Mouse (Mus musculus) right cerebral cortex, adult 2 months (tissue): ENCODE data around the gene Ttc28.
A peak's percentile ranks its signal among the peaks of the same experiment; 100 is the strongest.

ENCODE experiments used
- DNase-seq, 2 experiments: peaks; one replicate each; pipeline ENCODE4 v3.0.0; 2021 to 2022; ENCODE audit warnings: low spot score in 2 of 2

Ttc28 gene

DNA sequence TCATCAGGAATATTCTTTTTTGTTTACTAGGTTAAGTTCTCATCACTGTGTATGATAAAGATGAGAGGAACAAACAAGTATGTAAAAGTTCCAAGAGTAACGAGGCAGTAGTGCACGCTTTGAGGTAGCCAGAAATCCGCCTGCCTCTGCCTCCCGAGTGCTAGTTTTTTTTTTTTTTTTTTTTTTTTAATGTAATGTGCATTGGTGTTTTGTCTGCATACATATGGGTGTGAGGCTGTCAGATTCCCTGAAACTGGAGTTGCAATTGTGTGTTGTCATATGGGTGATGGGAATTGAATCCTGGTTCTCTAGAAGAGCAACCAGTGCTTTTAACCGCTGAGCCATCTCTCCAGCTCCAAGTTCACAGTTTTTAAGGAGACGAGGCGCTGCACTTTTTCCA lies 561 bp upstream of the Ttc28 start:
- no peak for DNase-seq

DNA sequence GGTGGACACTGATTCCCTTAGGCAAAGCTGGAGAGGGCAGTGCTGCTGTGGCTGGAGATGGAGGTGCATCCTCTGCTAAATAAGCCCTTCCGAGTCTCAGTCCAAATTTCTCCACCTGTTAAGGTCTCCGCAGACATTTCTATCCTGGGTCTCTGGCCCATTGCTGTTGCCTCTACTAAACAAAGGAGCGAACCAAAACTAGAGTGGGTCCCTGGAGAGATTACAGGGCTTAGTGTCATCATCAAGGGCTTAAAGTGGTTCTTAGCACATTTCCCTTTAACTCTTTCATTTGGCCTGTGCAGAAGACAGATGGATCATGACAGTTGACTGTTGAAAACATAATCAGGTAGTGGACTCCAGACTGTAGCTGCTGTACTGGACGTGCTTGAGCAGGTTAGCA lies 9.0 kb downstream of the Ttc28 start:
- DNase-seq, result no peak

DNA sequence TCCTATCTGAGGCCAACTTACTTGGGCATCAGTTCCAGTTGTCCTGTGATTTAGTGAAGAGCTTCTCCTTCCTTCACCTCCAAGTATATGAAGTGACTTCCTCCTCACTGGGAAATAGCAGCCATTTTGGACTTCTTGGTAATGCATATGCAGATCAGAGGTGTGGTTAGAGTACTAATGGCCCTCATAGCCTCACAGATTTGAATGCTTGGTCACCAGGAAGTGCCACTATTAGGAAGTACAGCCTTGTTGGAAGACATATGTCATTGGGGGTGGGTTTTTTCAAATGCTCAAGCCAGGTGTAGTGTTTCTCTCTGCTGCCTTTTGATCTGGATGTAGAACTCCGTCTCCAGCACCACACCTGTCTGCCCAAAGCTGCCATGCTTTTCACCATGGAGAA lies 10.3 kb downstream of the Ttc28 start:
- DNase-seq, result no peak

DNA sequence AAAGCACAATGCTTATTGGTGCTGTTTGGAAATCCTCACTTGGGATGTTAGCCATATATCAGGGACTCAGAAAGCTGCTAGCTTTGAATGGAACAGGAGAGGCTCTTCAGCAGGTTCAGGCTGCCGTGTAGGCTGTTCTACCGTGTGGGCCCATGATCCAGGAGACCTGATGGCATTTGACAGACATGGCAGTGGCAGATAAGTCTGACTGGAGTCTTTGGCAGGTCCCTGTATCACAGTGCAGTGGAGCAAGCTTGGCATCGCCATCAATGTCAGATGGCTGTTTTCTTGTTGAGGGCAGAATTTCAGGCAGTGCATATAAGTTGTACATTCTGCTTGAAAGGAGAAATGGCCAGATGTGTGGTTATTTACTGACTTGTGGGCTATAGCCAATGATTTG lies 11.0 kb downstream of the Ttc28 start:
- DNase-seq, result no peak

DNA sequence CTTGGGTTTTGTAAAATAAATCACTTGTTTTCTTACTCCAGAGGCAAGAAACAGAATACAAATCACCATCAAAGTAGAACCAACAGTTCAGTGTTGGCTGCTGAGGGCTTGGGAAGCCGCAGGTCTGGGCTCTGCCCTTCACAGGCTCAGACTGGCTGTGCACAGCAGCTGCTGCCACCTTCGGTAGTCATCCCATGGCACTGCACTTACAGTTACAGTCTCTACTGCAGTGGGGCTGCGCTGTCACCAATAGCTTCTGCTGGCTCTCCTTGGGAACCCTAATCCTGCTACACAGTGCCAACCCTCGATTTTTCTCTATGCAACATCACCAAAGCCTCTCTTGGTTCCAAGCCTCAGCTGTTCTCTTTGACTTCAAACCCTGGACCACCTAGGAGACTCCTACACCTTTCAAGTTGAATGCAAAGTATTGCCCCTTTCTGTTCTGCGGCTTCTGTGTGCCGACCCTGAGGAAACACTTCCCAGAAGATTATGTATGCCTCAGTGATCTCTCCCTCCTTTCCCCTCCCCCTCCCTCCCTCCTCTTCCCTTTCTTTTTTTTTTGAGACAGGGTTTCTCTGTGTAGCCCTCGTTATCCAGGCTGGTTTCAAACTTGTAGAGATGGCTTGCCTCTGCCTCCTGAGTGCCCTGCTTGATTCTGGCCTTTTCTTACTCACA lies 17.6 kb downstream of the Ttc28 start:
- DNase-seq, result no peak

DNA sequence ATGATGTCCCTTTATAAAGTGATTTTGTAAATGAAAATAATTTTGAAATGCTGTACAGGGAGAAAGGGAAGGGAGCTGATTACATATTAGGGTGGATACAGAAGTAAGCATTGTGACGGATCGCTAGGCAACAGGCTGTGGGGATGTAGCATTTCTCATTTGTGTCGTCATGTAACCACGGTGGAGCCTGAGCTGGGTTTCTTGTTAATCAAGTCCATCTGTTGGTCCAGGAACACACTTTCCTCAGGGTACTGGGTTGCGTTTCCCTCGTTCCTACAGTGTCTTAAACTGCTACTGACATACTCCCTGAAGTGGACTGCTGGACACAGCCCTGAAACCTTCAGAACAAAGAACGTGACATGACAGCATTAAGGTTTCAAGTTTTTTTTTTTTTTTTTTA lies 18.6 kb downstream of the Ttc28 start:
- no peak for DNase-seq

DNA sequence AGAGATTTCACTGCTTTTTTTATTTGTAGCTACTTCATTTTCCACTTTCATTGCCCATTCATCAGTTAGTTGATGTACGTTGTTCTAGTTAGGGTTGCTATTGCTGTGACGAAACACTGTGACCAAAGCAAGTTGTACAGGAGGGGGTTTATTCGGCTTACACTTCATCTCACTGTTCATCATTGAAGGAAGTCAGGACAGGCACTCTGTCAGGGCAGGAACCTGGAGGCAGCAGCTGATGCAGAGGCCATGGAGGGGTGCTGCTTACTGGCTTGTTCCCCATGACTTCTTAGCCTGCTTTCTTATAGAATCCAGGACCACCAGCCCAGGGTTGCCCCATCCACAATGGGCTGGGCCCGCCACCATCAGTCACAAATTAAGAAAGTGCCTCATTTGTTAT lies 19.2 kb downstream of the Ttc28 start:
- DNase-seq, result no peak

DNA sequence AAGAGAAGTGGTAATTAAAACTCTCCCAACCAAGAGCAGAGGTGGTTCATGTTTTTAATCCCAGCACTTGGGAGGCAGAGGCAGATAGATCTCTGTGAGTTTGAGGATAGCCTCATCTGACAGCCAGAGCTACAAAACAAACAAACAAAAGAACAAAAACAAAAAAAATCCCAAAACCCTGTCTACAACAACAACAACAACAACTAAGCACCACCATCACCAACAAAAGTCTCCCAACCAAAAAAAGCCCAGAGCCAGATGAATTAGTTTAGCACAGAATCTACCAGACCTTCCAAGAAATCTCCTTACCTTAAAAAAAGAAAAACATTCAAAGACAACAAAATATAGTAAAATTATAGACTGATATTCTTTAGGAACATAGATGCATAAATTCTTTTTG lies 20.7 kb downstream of the Ttc28 start:
- DNase-seq, result no peak

DNA sequence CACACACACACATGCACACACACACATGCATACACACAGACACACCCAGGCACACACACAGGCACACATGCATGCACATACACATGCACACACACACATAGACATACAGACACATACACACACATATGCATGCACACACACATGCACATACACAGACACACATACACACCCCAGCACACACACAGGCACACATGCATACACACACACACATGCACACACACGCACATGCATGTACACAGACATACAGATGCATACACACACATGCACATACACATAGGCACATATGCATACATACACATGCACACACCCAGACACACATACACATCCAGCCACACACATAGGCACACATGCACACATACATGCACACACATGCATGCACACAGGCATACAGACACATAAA lies 27.1 kb downstream of the Ttc28 start:
- DNase-seq, result no peak

DNA sequence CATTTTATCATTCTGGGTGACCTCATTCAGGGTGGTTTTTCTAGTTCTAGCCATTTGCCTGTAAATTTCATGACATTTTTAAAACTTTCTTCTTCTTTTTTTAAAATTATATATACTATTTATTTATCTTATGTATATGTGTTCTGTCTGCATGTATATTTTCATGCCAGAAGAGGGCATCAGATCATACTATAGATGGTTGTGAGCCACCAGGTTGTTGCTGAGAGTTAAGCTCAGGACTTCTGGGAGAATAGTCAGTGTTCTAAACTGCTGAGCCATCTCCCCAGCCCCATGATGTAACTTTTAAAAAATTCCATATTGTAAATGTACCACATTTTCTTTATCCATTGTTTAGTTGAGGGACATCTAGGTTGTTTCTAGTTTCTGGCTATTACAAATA lies 29.3 kb downstream of the Ttc28 start:
- DNase-seq, result no peak

DNA sequence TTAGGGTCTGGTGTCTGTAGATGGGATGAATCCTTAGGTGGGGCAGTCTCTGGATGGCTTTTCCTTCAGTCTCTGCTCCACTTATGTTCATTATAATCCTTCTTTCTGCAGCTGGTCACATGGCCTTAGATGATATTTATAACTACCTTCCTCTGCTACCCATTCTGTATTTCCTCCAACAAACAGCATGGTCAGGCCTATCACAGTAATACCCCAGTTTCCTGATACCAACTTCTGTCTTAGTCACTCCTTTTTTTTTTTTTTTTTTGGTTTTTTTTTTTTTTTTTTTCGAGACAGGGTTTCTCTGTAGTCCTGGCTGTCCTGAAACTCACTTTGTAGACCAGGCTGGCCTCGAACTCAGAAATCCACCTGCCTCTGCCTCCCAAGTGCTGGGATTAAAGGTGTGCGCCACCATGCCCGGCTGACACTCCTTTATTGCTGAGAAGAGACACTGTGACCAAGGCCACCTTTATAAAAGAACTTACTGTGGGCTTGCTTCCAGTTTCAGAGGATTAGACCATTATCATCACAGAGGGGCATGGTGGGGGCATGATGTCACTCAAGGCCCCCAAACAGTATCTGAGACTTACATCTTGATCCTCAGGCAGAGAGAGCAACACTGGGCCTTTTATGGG lies 30.5 kb downstream of the Ttc28 start:
- DNase-seq, result no peak

DNA sequence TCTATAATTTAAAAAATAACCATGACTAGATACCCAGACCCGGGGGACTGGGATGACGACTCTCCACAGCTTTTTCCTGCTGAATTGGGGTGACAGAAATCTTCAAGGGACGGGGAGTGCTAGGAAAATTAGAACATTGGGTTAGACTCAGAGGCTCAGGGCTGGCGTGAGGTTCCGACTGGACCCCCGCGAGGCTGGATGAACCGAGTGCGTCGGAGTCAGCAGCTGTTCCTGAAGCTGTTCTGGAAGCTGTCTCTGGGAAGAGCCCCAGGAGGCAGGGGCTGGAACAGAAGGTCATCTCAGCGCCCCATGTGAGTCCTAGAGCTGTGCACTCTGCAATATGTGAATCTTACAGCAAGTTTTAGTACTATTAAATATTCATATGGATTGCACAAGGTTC lies 35.3 kb downstream of the Ttc28 start:
- DNase-seq, result no peak

DNA sequence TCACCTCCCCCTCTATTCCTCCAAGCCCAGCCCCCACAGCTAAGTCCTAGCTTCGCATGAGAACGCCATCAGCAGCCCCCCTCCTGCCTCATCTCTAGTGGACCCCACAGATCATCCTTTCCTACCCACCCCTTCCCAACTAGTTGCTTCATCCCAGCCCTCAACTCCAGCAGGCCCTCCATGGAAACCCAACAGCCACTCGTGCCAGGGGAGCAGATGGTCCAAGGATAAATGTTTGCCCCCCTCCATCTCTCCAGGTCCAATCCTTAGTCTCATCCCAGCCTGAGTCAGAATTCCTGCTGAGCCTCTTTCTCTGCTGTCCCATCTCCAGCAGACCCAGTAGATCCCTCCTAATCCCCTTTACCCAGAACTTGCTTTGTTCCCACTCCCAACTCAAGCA lies 36.6 kb downstream of the Ttc28 start:
- no peak for DNase-seq

DNA sequence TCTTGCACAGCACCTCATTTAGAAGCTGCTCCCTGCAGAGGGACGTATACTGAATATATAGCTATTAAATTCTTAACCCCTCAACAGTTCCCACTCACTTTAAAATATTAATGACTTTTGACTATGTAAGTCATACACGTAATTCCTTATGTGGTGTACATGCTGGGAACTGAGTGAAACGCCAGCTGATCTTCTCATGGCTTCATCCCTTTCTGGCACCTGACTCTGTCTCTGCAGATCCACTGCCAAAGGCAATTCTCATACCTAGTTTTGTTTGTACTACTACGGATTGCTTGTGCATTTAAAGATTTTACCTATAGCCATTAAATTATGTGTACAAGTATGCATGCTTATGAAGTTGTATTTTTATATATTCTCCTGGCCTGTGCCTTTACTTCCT lies 39.9 kb downstream of the Ttc28 start:
- DNase-seq, result no peak

DNA sequence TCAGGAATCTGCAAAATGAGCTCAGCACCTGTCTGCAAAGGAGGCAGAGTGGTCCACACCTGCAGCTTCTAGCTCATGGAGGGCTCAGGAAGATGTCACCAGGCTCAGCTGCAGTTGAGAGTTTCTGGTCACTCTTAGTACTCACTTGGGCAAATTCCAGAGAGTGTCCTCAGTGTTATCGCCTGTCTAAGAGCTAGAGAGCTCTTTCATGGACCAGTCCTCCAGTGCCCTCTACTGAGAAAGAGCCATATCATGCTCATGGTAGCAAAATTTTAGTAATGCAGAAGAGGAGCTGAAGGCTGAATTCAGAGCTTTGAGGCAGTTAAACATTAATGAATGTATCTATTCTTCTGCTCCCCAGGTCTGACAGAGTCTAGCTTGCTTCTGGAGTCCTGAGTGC lies 43.7 kb downstream of the Ttc28 start:
- DNase-seq, result peak; percentile 23 to 26

DNA sequence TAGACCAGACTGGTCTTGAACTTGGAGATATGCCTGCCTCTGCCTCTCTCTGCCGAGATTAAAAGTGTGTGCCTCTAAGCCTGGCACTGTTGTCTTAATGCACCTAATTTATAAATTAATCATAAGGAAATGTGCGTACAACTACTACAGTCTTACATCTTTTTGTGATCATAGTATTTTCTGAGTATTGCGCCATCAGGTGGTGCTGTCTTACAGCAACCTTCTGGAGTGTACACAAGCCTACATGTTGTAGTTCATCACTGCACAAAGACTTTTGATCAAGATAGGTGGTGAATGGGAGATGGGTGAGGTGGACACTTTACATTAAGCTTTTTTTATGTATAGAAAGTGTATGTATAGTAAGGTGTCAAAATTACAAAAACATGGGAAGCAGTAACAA lies 45.0 kb downstream of the Ttc28 start:
- DNase-seq, result no peak

DNA sequence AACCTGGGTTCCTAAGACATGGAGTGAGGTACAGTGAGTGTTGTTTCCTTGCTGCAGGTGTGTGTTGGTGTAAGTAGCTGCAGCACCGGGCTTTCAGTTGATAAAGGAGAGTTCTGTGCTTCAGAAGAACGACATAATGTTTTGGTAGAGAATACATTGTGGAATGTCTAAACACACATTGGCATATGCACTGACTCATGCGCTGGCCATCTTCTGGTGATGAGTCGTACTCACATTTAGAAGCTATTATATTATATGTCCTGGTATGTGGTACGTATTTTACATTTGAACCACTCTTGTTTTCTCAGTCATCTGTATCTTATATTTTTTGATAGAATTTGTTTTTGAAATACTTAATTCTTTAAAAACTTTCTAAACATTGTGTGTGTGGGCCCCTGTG lies 46.2 kb downstream of the Ttc28 start:
- DNase-seq, result no peak

DNA sequence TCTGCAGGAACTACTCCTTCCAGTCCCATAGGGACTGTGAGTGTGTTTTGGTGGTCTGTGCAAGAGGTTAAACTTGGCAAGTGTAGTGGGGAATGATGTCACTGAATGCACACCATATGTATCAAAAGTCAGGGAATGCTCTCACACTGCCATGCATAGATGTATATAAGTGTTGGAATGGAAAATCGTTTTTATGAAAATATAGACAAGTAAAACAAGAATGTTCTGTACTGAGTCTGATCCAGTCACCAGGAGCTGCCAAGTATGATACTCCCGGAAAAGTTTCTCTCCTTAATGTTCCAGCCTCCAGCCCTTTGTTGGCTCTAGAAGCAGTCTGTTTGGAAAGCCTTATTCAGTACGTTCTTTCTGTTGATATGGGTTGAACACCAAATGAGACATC lies 48.7 kb downstream of the Ttc28 start:
- no peak for DNase-seq

DNA sequence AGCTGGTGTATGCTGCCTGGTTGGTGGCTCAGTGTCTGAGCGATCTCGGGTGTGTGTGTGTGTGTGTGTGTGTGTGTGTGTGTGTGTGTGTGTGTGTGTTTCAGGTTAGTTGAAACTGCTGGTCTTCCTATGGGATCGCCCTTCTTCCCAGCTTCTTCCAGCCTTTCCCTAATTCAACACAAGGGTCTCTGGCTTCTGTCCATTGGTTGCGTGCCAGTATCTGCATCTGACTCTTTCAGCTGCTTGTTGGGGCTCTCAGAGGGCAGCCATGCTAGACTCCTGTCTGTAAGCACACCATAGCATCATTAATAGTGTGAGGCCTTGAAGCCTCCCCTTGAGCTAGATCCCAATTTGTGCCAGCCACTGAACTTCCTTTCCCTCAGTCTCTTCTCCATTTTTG lies 49.7 kb downstream of the Ttc28 start:
- no peak for DNase-seq

DNA sequence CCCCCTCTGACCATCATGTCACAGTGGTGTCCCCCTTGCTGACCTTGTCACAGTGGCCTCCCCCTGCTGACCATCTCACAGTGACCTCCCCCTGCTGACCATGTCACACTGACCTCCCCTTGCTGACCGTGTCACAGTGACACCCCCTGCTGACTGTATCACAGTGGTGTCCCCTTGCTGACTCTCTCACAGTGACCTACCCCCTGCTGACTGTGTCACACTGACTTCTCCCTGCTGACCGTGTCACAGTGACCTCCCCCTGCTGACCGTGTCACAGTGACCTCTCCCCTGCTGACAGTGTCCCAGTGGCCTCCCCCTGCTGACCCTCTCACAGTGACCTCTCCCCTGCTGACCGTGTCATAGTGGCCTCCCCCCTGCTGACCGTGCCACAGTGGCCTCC lies 57.0 kb downstream of the Ttc28 start:
- no peak for DNase-seq

DNA sequence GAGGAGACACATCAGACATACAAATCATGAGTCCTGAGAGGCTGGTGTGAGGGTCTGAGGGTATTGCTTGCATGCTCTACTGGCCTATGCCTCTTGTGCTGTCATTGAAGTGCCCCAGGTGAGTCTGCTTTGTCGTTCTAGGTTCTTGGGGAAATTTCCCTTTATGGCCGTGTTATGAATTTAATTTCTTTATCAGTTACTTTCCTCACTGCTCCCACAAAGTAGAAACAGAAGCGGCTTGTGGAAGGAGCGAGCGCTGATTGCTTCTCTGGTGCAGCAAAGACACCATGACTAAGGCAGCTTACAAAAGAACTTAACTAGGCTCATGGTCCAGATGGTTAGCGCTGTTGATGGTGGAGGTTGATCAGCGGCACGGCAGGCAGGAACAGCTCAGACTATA lies 64.7 kb downstream of the Ttc28 start:
- no peak for DNase-seq

DNA sequence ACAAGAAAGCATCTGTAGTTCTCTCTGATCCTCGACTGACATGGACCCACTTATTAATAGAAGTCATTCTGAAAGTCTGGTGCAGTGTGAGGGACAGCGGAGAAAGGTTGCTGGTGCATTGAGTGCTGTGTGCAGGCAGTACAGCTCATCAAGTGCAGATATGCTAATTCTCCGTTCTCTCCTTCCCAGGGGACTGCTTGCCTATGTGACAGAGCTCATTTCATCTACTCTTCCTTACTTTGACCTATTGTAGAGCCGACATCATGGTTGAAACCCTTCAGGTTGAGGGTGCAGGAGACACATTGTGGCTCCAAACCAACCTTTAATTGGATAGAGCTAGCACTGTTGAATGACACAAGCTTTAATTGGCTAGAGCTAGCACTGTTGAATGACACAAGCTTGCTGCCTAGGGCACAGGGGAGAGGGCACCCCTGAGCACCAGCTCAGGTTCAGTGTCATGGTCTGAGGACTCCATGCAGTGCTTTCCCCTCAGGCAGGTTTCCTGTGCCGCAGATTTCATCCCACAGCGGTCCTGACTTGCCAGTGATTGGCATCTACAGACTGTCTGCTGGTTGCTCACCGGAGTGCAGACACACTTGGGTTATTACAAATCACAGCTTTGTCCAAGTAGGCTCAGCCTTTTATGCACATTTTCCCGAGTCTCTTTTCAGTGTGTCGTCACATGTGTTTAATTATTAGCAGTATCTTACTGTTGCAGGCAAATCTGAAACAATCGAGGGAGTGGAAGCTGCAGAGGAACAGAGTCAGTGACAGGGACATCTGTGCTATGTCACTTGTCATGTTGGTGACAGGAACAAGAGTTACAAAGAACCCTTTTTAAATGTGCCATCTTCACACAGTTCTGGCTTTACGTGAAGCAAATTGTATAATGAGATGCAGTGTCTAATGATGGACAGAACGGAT lies 69.1 kb downstream of the Ttc28 start:
- DNase-seq, result no peak

DNA sequence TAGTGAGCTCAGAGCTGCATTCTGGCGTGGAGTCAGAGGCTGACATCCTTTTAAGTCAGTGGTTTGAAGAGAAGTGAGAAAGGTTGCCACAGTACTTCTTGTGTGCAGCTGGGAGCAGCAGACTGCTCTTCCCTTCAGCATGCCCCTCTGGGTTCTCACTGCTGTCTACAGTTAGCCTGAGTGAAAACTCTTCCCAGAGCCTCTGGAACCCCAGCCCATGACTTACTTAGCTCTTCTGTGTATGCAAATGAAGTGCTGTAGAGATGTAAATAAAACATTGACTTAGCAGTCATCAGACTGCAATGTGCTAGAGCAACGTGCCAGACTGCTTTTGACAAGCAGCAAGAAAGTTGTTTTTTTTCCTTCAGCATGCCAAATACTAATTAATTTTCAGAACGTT lies 70.2 kb downstream of the Ttc28 start:
- no peak for DNase-seq
